Mouse (Mus musculus): ENCODE data around the gene Sh3gl3. TPM values are rescaled to one million over a fixed set of nuclear protein-coding genes. Genes with fewer than 3 reads are reported as not detected.

Gene Sh3gl3
- polyA plus RNA-seq, 1 experiment from 2014 or later = 3.6 TPM

DNA sequence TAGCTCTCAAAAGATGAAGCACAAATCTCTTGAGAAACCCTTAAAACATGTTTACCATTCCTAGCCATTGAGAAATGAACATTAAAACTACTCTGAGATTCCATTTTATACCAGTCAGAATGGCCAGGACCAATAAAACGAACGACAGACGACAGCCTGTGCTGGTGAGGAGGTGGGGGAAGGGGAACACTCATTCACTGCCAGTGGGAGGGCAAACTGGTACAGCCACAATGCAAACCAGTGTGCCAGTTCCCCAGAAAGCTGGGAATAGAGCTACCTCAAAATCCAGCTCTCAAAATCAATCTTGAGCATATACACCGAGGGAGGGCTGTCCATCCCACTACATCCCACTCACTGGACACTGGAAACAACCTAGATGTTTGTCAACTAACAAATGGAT is 153.6 kb downstream of the Sh3gl3 start:
- no peak for TF ChIP-seq CTCF (IDR thresholded peaks at IDR 0.05; ENCODE audit: low read depth)
- Histone ChIP-seq H3K36me3 (ENCODE audit: insufficient read depth) (no peaks in the 10 kb centered on the region), H3K9ac (no peak overlapping the region), H3K27me3 (ENCODE audit: insufficient read depth, low read length) (0 out of 2 replicates have a peak, but pooled peaks cover 4% of the 10 kb centered on the region), H3K9me3 (ENCODE audit: low read depth, low read length) (no peaks in the 10 kb centered on the region), H3K4me1 (ENCODE audit: insufficient read depth) (no peaks in the 10 kb centered on the region), H3K27ac (ENCODE audit: low read depth) (no peak overlapping the region), H3K4me2 (no peak overlapping the region), H3K4me3 (ENCODE audit: low read depth, low read length) (no peak overlapping the region)
- no peak for DNase-seq
- no peak for ATAC-seq (ENCODE audit: insufficient read depth)
- WGBS = 65% methylated on average over 4 of the region's 4 CpGs

DNA sequence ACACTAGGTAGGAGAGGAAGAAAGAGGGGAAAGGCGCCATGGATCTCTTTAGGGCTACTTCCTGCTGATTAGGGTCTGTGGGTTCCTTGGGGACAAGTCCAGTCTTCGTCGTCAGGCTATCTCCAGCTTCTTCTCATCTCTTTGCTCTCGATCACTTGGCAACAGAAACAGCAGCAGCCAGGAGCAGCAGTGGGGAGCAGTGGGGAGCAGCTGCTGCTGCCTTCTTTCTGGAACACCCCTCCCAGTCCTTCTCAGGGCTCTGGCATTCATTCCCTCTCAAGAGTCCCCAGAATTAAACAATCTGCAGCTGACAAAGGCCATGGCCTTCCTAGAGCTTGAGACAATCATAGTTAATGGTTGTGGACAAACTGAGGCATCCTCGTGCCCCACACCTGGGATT is 154.2 kb downstream of the Sh3gl3 start:
- no peaks in the 10 kb centered on the region for H3K4me1 ChIP-seq (ENCODE audit: insufficient read depth)
- 0 out of 2 replicates have a peak, but pooled peaks cover 4% of the 10 kb centered on the region for H3K27me3 ChIP-seq (ENCODE audit: insufficient read depth, low read length)
- no peaks in the 10 kb centered on the region for H3K36me3 ChIP-seq (ENCODE audit: insufficient read depth)
- no peak overlapping the region for H3K4me2 ChIP-seq
- no peak overlapping the region for H3K27ac ChIP-seq (ENCODE audit: low read depth)
- H3K4me3 ChIP-seq (ENCODE audit: low read depth, low read length) = no peak overlapping the region
- WGBS = 60% methylated on average over 5 of the region's 5 CpGs
- DNase-seq (no peak), ATAC-seq (ENCODE audit: insufficient read depth) (no peak)
- no peak overlapping the region for H3K9ac ChIP-seq
- no peaks in the 10 kb centered on the region for H3K9me3 ChIP-seq (ENCODE audit: low read depth, low read length)
- no peak for TF ChIP-seq CTCF (IDR thresholded peaks at IDR 0.05; ENCODE audit: low read depth)

DNA sequence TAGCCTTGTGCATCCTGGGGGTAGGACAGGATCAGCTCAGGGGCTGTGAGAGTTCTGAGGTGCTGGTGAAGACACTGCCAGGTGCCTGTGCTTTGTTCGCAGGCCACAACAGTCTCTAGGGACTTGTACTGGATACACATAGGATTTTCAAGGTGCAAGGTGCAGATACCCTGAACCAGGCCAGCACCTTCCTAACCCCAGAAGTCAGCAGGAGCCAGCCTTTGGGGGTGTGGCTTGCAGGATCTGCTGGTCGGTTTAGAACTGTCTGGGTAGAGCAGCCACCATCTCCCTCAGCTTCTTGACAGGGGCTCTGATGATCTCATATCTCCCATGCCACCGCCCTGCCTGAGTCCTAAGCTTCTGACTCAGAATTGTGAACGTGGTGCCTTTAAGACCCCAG is 156.2 kb downstream of the Sh3gl3 start:
- no peak for DNase-seq
- Histone ChIP-seq H3K36me3 (ENCODE audit: insufficient read depth) (no peaks in the 10 kb centered on the region), H3K4me2 (no peak overlapping the region), H3K27me3 (ENCODE audit: insufficient read depth, low read length) (peaks cover 15% of the 10 kb centered on the region), H3K9ac (no peak overlapping the region), H3K4me3 (ENCODE audit: low read depth, low read length) (no peak overlapping the region), H3K9me3 (ENCODE audit: low read depth, low read length) (no peaks in the 10 kb centered on the region), H3K27ac (ENCODE audit: low read depth) (no peak overlapping the region), H3K4me1 (ENCODE audit: insufficient read depth) (no peaks in the 10 kb centered on the region)
- no peak for TF ChIP-seq CTCF (IDR thresholded peaks at IDR 0.05; ENCODE audit: low read depth)
- 61% methylated on average over 4 of the region's 4 CpGs for WGBS
- ATAC-seq (ENCODE audit: insufficient read depth) = no peak

DNA sequence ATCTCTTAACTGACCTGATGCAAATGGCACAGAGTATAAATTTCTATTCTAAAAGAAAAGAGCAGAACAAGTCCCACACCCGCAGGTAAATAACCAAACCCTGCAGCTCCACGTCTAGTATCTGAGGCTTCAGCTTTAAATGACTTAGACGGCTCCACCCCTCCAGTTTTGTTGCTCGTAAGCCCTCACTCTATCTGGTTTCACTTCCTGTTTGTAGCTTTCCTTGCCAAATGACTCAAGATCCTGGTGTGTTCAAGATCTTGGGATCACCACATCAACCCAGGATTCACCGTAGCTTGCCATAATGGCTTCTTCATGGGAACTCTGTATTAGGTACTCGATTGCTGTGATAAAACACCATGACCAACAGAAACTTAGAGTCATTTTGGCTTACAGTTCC is 157.2 kb downstream of the Sh3gl3 start:
- Histone ChIP-seq H3K27ac (ENCODE audit: low read depth) (no peak overlapping the region), H3K4me2 (no peak overlapping the region), H3K4me3 (ENCODE audit: low read depth, low read length) (no peak overlapping the region), H3K4me1 (ENCODE audit: insufficient read depth) (no peaks in the 10 kb centered on the region), H3K36me3 (ENCODE audit: insufficient read depth) (no peaks in the 10 kb centered on the region), H3K9ac (no peak overlapping the region), H3K9me3 (ENCODE audit: low read depth, low read length) (no peaks in the 10 kb centered on the region), H3K27me3 (ENCODE audit: insufficient read depth, low read length) (peaks cover 26% of the 10 kb centered on the region)
- no peak for TF ChIP-seq CTCF (IDR thresholded peaks at IDR 0.05; ENCODE audit: low read depth)
- ATAC-seq (ENCODE audit: insufficient read depth) (no peak), DNase-seq (no peak)
- WGBS = 64% methylated on average over 6 of the region's 6 CpGs

DNA sequence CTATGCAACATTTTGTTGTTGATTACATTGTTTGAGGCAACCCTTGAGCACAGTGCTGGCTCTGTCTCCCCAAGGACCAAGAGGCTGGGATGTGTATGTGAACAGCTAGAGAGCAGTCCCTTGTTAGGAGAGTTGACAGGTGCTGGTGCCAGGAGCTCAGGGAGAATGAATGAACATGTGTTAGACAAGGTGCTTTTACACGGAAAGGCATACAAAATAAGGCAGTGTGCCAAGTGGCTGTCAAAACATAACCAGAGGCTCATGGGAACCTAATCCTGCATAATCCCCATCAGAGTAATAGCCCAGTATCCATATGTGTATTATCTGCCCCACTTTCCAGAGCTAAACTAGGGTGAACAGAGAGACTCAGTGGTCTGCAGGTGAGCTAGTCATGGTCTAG is 160.4 kb downstream of the Sh3gl3 start:
- H3K4me3 ChIP-seq (ENCODE audit: low read depth, low read length) = no peak overlapping the region
- no peaks in the 10 kb centered on the region for H3K36me3 ChIP-seq (ENCODE audit: insufficient read depth)
- peaks cover 53% of the 10 kb centered on the region for H3K27me3 ChIP-seq (ENCODE audit: insufficient read depth, low read length)
- no peak overlapping the region for H3K4me2 ChIP-seq
- H3K27ac ChIP-seq (ENCODE audit: low read depth) = no peak overlapping the region
- H3K4me1 ChIP-seq (ENCODE audit: insufficient read depth) = no peaks in the 10 kb centered on the region
- H3K9ac ChIP-seq = no peak overlapping the region
- no peak for TF ChIP-seq CTCF (IDR thresholded peaks at IDR 0.05; ENCODE audit: low read depth)
- 31% methylated on average over 1 of the region's 1 CpGs for WGBS
- DNase-seq (no peak), ATAC-seq (ENCODE audit: insufficient read depth) (no peak)
- H3K9me3 ChIP-seq (ENCODE audit: low read depth, low read length) = no peaks in the 10 kb centered on the region

DNA sequence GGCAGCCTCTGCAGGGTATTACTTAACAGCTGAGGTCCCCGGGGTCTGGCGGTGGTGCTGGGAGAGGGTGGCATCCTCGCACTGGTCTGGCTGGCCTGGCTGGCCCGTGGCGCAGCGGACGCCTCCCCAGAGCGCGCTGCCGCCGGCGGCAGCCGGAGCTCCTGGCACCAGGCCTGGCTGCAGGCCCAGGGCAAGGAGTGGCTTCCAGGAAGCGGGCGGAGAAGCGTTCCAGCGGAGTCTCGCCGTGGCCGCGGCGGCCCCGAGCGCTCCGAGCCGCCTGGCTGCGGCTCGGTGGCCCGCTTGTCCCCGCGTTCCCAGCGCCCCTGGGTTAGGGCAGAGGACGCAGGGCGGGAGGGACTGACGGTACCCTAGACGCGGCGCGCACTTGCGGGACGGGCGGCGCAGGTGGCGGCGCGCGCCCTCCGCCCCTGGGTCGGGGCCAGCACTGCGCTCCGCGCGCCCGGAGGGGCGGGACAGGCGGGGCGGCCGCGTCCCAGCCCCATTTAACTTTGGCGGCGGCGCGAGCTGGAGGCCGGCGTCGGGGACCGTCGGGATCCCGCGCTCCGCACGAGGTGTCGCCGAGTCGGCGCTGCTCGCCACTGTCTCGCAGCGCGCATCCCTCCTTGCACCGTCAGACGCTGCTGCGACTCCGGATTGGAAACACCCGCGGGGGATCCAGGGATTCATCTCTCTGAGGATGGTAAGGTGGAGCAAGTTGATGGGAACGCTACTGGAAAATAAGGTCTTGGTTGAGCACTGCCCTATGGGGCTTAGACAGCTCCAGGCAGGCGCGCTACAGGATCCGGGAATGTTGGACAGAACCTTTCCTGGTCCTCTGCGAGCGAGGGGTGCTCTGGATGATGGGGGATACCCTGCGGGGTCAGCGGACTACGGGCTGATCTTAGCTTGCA is 161.8 kb downstream of the Sh3gl3 start, which contains the start of gene Adamtsl3:
Gene Adamtsl3, plus strand, starts transcription at position 484 of the 911 bp plus-strand sequence.
- Histone ChIP-seq H3K4me3 (ENCODE audit: low read depth, low read length) (peak within 1 kb of the TSS; percentile 49), H3K4me1 (ENCODE audit: insufficient read depth) (no peaks in the 10 kb centered on the region), H3K27me3 (ENCODE audit: insufficient read depth, low read length) (peaks cover 53% of the 10 kb centered on the region), H3K9me3 (ENCODE audit: low read depth, low read length) (no peaks in the 10 kb centered on the region), H3K27ac (ENCODE audit: low read depth) (no peak within 1 kb of the TSS), H3K9ac (peak within 1 kb of the TSS; percentile 1; the same call in 1 of the 2 replicates), H3K36me3 (ENCODE audit: insufficient read depth) (no peaks in the 10 kb centered on the region), H3K4me2 (peak within 1 kb of the TSS; percentile 85)
- peak; percentile 70 for DNase-seq
- TF ChIP-seq CTCF (IDR thresholded peaks at IDR 0.05; ENCODE audit: low read depth) = no peak
- under 1% methylated on average over 82 of the region's 95 CpGs for WGBS
- ATAC-seq (ENCODE audit: insufficient read depth) = peak; percentile 62

DNA sequence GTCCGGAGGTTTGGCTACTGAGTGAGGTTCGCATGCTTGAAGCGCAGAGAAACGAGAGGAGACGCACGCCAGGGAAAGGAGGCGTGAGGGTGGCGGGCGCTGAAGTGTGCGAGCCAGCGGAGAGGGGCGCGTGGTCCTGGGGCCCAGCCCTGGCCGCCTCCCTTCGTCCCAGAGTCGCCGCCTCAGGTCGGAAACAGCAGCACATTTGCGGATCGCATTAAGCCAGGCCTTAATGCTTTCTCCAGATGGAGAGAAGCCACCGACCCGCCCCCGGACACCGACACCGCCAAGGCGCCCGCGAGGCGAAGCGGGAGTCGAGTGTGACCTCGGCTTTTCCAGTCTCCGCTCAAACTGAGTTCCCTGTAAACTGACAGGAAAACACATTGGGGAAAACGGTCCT is 162.5 kb downstream of the Sh3gl3 start:
- Histone ChIP-seq H3K4me3 (ENCODE audit: low read depth, low read length) (peak overlapping the region; percentile 49), H3K9ac (no peak overlapping the region; the same call in 1 of the 2 replicates), H3K9me3 (ENCODE audit: low read depth, low read length) (no peaks in the 10 kb centered on the region), H3K27me3 (ENCODE audit: insufficient read depth, low read length) (peaks cover 53% of the 10 kb centered on the region), H3K27ac (ENCODE audit: low read depth) (no peak overlapping the region), H3K4me1 (ENCODE audit: insufficient read depth) (no peaks in the 10 kb centered on the region), H3K4me2 (peak overlapping the region; percentile 85), H3K36me3 (ENCODE audit: insufficient read depth) (no peaks in the 10 kb centered on the region)
- DNase-seq = peak; percentile 52
- ATAC-seq (ENCODE audit: insufficient read depth) = peak; percentile 48
- under 1% methylated on average over 34 of the region's 34 CpGs for WGBS
- TF ChIP-seq CTCF (IDR thresholded peaks at IDR 0.05; ENCODE audit: low read depth) = no peak
